Mouse (Mus musculus) brown adipose tissue, adult 24 weeks (tissue): ENCODE measurements around the gene Kif24. TPM values are rescaled to one million over a fixed set of nuclear protein-coding genes. Genes with fewer than 3 reads are reported as not detected.
A peak's percentile ranks its signal among the peaks of the same experiment; 100 is the strongest.
"Not testable (repeated sequence)": the region's sequence is repeated elsewhere in the genome, so short reads cannot be mapped to it uniquely, and the experiment has no call there.

Source experiments
- H3K27ac ChIP-seq: fragments of 200-500 bp; replicated peaks from 2 replicates; pipeline ENCODE4 v1.5.1; 2012; ENCODE audit warnings: low read depth, mild to moderate bottlenecking, low read length
- H3K4me1 ChIP-seq: fragments of 200-500 bp; 2 replicates; pipeline ENCODE4 v1.6.1; 2012; ENCODE audit warnings: low read length, mixed read lengths; ENCODE audit not compliant: control insufficient read depth, insufficient read depth, insufficient read length
- H3K4me3 ChIP-seq: fragments of 200-500 bp; 2 replicates; pipeline ENCODE4 v1.5.1; 2012; ENCODE audit warnings: low read depth, mild to moderate bottlenecking, low read length, moderate library complexity; ENCODE audit not compliant: insufficient read depth
- polyA plus RNA-seq: library from polyadenylated mRNA; stranded (reverse); fragments of >200 nt; gene quantifications from 2 replicates; pipeline ENCODE4 v1.2.4, GENCODE M21; 2012; ENCODE audit not compliant: missing spikeins, insufficient read depth, insufficient read length

Gene Kif24
- polyA plus RNA-seq, 1 experiment = 0.55 TPM

GRCm38 (mm10) chr4:41470684-41471383 is 6.1 kb upstream of the Kif24 start:
- no peak overlapping the region for H3K27ac ChIP-seq
- no peaks in the 10 kb centered on the region for H3K4me1 ChIP-seq
- H3K4me3 ChIP-seq = no peak overlapping the region

DNA sequence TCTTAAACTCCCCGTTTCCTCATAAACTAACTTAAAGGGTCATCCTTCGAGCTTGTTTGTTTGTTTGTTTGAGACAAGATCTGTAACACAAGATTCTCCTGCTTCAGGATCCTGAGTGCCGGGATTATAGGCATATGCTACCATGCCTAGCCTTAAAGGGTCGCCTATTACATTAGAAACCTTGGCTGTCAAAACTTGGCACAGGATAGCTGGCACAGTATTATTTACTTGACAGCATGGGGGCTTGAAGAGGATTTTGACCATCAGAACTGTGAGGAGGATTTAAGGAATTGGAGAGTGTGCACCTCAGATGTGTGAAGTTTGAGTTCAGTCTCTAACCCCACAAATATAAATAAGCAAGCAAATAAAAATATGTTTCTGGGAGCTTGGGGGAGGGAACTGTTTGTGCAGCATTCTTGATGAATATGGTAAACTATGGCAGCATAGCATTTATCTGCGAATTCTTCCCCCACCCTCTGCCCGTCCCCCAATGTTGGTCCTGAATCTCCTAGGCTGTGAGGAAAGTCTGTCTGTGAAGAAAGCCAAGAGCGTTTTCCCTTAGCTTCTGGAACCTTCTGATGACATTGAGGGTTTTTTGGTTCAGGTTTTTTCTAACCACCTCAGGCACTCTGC is 5.5 kb upstream of the Kif24 start:
- no peak overlapping the region for H3K4me3 ChIP-seq
- H3K27ac ChIP-seq = no peak overlapping the region
- no peaks in the 10 kb centered on the region for H3K4me1 ChIP-seq

DNA sequence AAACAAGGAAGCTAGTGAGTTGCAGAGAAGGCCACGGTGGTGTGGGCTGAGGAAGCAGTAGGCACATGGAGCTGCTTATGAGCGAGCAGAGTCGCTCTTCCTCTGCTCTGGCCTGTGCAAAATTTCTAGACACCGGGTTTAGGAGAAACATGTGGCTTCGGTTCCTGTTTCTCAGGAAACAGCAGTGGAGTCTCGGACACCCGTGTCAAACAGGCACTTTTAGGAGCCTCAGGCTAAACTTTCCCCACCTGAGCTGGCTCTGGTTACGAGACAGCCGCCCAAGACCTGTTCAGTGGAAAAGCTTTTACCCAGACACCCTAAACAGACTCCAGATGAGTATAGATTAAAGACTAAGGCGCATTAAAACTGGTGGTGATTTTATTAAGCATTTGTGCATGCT is 4.5 kb upstream of the Kif24 start:
- Histone ChIP-seq H3K27ac (no peak overlapping the region), H3K4me1 (no peaks in the 10 kb centered on the region), H3K4me3 (no peak overlapping the region)

GRCm38 (mm10) chr4:41468396-41469080 is 3.9 kb upstream of the Kif24 start:
- Histone ChIP-seq H3K4me1 (no peaks in the 10 kb centered on the region; the same call in 1 of the 2 replicates), H3K27ac (no peak overlapping the region), H3K4me3 (no peak overlapping the region)

GRCm38 (mm10) chr4:41465287-41465665 is 589 bp upstream of the Kif24 start:
- Histone ChIP-seq H3K27ac (no peak overlapping the region), H3K4me1 (no peaks in the 10 kb centered on the region; the same call in 1 of the 2 replicates), H3K4me3 (peak overlapping the region; percentile 72)

GRCm38 (mm10) chr4:41463051-41463738 is 1.5 kb downstream of the Kif24 start:
- H3K4me3 ChIP-seq, H3K27ac ChIP-seq, H3K4me1 ChIP-seq: not testable (repeated sequence)

- no peaks in the 10 kb centered on the region; the same call in 1 of the 2 replicates for H3K4me1 ChIP-seq
- H3K4me3 ChIP-seq = no peak overlapping the region
- no peak overlapping the region for H3K27ac ChIP-seq
Measured at GRCm38 (mm10) chr4:41460690-41461089, 4.0 kb downstream of the Kif24 start.

DNA sequence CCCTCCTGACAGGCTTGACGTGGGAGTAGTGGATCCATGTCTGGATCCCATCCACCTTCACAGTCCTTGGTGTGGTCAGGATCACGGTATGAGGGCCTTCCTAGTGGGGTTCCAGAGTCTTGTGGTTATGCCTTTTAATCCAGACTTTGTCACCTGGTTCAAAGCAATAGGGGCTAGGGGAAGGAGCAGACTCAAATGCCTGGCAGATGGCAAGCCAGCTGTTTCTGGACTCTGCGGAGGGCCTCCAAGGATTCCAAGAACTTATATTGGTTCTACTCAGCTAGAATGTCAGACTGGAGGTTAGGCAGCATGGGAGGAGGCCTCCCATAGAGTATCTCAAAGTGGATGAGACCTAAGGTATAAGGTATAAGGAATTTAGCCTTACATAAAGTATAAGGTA is 17.1 kb downstream of the Kif24 start:
- H3K27ac ChIP-seq = no peak overlapping the region
- no peak overlapping the region for H3K4me3 ChIP-seq
- no peaks in the 10 kb centered on the region for H3K4me1 ChIP-seq

DNA sequence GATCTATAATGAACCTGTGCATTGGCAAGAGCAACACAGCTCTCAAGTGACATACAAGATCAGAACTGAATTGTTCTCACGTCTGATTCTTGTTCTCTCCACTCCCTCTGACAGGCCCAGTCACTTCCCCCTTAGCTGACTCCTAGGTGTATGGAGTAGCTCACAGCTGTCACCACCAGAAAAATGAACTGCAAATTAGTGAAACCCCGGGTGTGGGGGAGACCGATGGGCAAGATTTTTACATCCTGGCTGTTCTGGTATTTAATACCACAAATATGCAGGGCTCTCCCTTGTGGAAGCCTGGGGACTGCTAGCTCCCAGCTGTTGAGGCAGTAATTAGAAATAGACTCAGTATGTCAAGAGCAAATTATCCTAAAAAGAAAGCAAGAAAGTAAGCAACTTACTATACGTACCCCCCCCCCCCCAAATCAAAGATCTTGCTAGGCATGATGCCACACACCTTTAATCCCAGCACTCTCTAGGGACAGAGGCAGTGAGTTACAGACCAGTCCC is 21.8 kb downstream of the Kif24 start:
- Histone ChIP-seq H3K27ac (no peak overlapping the region), H3K4me3 (no peak overlapping the region), H3K4me1 (no peaks in the 10 kb centered on the region)

DNA sequence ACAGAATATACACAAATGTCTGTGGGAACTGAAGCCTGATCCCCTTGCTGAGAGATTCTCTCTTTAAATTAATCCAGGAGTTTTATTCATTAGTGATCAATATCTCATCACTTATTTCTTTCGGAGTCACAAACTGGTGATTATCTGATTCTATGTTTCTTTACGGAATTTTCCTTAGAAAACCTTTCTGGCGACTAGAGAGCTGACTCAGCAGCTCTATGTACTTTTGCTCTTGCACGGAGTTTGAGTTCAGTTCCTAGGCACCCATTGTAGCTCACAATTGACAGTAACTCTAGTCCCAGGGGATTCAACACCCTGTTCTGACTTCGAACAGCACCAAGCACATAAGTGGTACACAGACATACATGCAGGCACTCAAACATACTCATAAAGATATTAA is 25.8 kb downstream of the Kif24 start:
- no peak overlapping the region for H3K27ac ChIP-seq
- no peaks in the 10 kb centered on the region for H3K4me1 ChIP-seq
- no peak overlapping the region for H3K4me3 ChIP-seq

- Histone ChIP-seq H3K27ac (no peak overlapping the region), H3K4me1 (no peaks in the 10 kb centered on the region), H3K4me3 (no peak overlapping the region)
Measured at GRCm38 (mm10) chr4:41416966-41417365, 47.7 kb downstream of the Kif24 start.

DNA sequence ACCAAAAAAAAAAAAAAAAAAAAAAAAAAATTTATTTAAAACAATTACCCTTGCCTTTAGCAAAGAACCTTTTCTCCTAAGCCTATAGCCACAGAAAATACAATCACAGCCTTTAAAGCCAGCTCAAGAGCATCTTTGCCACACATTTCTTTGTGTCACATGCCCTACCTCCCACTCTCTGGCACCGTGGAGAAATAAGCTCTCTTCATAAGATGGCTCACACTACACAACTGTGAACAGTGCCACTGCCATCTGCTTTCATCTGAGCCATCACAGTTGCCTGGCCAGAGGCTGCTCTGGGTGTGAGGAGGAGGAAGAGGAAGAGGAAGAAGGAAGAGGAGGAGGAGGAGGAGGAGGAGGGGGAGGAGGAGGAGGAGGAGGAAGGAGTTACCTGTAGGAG is 55.3 kb downstream of the Kif24 start:
- no peak overlapping the region for H3K27ac ChIP-seq
- no peak overlapping the region for H3K4me3 ChIP-seq
- no peaks in the 10 kb centered on the region for H3K4me1 ChIP-seq

GRCm38 (mm10) chr4:41407353-41407752 is 57.3 kb downstream of the Kif24 start:
- Histone ChIP-seq H3K27ac (no peak overlapping the region), H3K4me3 (no peak overlapping the region), H3K4me1 (no peaks in the 10 kb centered on the region)

DNA sequence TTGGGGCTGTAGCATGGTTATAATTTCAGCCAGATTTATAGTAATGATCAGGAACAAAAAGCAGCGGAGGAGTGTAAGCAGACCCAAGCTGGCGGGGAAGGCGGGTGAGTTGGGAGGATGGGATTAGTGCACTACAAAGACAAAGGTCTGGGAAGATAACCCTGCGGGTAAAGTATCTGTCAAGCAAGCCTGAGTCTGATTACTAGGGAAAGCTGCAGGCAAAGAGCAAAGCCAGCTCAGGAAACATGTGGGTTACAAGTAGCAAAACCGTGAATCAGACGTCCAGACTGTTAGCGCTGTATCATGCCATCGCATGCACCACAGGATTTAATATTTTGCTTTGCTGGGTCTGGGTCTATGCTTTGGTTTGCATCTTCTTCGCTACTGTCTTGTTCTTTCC is 58.1 kb downstream of the Kif24 start:
- Histone ChIP-seq H3K27ac (no peak overlapping the region), H3K4me1 (no peaks in the 10 kb centered on the region), H3K4me3 (no peak overlapping the region)

GRCm38 (mm10) chr4:41401573-41401972 is 63.1 kb downstream of the Kif24 start:
- Histone ChIP-seq H3K4me1 (no peaks in the 10 kb centered on the region), H3K4me3 (no peak overlapping the region), H3K27ac (no peak overlapping the region)
